Mouse (Mus musculus) liver, adult 2 months (tissue): Measurements from ENCODE around the gene Nptn.

Source experiments
- CTCF ChIP-seq: fragments of 200-500 bp; IDR thresholded peaks from 2 replicates; pipeline ENCODE4 v1.5.1; 2011; ENCODE audit warnings: low read depth, low read length, control low read depth
- POLR2A ChIP-seq: fragments of 200-500 bp; IDR thresholded peaks from 2 replicates; pipeline ENCODE4 v1.6.1; 2011; ENCODE audit warnings: low read length, control low read depth; ENCODE audit not compliant: insufficient read depth; ENCODE audit errors: extremely low read depth

DNA sequence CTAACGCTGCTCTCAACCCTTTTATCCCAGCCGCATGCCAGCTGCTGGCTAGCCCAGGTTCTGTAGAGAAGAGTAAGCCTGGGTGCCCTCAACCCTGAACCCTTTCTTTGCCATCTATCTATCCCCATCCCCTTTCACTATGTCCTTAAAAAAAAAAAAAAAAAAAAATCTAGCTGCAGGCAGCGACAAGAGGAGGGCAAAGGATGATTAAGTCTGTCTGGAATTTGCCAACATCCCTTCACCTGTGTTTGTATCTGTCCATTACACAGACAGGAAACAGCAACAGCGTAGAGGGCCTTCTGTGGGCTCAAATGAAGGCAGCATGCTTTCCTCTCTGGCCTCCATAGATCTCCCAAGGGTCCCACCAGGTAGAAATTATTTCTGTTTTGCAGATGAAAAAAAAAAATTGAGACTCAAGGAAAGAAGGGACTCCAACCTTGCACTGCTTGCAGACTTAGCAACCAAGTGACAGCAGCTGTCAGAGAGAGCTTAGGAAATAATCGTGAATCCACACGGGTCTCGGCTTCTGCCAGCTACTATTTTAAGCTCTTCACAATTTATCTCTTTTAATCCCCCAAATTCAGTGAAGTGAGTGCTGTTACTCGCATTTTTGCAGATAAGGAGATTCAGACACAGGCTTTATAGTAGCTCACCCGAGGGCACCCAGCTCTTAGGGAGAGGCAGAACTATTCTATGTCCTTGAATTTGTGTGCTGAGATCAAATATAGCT is 26.2 kb upstream of the Nptn start:
- no peak for TF ChIP-seq CTCF
- no peak for TF ChIP-seq POLR2A
